Mouse (Mus musculus): ENCODE data around the gene Dppa3.

DNA sequence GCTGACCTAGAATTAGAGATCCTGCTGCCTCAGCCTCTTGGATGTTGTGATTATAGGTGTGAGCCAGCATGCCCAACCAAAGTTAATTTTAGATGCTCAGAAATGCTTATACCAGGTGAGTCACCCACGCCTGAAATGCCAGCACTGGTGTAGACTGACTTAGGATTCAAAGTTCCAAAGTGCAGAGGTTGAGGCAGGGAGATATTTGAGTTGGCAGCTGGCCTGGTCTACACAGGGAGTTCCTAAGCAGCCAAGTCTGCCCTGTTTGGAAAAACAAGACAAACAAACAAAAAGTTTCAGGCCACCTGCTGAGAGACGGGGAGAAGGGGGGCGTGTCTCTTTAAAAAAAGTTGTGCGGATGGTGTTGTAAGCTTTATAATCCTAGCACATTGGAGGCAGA lies 1.1 kb upstream of the Dppa3 start:
- TF ChIP-seq POLR2A (IDR thresholded peaks at IDR 0.05; ENCODE audit: extremely low read depth, insufficient read depth, low read length) (no peak), CTCF (IDR thresholded peaks at IDR 0.05; ENCODE audit: extremely low read depth, insufficient read depth, low read length) (no peak)

Measured in cortical plate, adult 2 months (tissue).